Mouse (Mus musculus): ENCODE measurements around the gene Sbk1. TPM values are rescaled to one million over a fixed set of nuclear protein-coding genes. Genes with fewer than 3 reads are reported as not detected.

The Sbk1 gene
- polyA plus RNA-seq, 1 experiment from 2014 or later: 289 TPM

DNA sequence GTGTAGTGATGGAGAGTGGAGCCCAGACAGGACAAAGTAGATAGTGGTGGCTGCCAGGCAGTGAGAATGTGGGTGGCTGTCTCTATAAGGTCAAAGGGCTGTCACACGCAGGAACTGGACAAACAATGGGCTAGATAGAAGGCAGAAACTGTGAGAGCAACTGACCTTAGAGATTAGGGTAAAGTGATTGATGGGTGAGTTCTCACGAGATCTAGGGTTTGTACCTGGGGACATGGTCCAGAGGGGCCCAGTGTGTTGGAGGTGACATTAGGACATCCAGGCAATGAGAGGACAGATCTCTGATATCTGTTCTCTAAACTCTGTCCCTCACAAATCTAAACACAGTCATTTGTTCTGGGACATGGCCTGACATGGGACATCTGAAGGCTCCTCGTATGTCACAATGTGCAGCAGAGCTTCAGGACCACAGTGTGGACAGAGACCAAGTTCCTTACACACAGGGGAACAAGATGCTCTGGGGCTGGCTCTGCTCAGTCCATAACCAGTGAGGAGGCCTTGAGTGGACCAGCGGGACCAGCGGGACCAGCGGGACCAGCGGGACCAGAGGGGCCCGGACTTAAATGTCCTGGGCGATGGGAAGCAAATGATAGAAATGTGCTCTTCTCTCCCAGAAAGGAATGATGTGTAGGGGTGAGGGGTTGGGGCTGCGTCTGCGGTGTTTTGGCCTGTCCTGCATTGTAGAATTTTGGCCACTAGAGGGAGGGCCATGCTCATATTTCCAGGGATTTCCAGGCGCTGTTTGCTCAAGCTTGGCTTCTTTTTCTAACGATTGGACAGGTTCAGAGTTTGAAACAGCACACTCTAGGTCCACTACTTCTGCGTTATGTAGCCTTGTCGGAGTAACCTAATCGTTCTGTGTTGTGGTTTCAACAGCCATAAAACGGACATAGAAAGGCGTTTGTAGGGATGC, 11.9 kb upstream of the Sbk1 start:
- Histone ChIP-seq H3K27ac (ENCODE audit: low read depth, low read length) (no peak overlapping the region), H3K9me3 (replicated peaks; ENCODE audit: control insufficient read depth, low read length) (no peaks in the 10 kb centered on the region), H3K4me3 (ENCODE audit: low read depth, low read length) (no peak overlapping the region), H3K27me3 (replicated peaks; ENCODE audit: control insufficient read depth, insufficient read depth, low read length) (0 out of 2 replicates have a peak, but pooled peaks cover 4% of the 10 kb centered on the region), H3K4me1 (ENCODE audit: control insufficient read depth, insufficient read depth, low read length) (0 out of 2 replicates have a peak, but pooled peaks cover 3% of the 10 kb centered on the region), H3K4me2 (ENCODE audit: low read length) (no peak overlapping the region), H3K9ac (ENCODE audit: low read length) (no peak overlapping the region), H3K36me3 (ENCODE audit: control insufficient read depth, insufficient read depth, low read length) (no peaks in the 10 kb centered on the region)
- DNase-seq (ENCODE audit: low spot score): peak; percentile 86
- WGBS: 12% methylated on average over 18 of the region's 18 CpGs
- peak; percentile 32 for ATAC-seq

DNA sequence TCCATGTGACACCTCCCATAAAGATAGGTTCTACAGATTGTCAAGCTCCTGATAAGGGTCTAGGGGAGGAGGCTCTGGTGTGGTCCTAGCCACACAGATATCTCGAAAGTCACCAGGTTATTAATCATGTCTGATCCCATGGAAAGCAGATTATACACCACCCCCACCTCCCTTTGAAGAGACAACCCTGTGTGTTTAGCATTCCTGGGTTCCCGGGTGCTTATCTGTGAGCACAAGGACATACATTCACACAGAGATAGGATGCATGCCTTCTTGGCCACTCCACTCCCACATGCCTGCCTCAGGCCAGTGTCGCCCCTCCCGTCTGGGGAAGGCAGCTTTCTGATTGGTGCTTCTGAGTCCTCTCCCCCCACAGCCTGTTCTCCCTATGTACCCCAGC, 10.6 kb upstream of the Sbk1 start:
- no peak overlapping the region for H3K9ac ChIP-seq (ENCODE audit: low read length)
- H3K9me3 ChIP-seq (replicated peaks; ENCODE audit: control insufficient read depth, low read length): no peaks in the 10 kb centered on the region
- no peak overlapping the region for H3K4me2 ChIP-seq (ENCODE audit: low read length)
- H3K4me3 ChIP-seq (ENCODE audit: low read depth, low read length): no peak overlapping the region
- 0 out of 2 replicates have a peak, but pooled peaks cover 4% of the 10 kb centered on the region for H3K27me3 ChIP-seq (replicated peaks; ENCODE audit: control insufficient read depth, insufficient read depth, low read length)
- no peaks in the 10 kb centered on the region for H3K36me3 ChIP-seq (ENCODE audit: control insufficient read depth, insufficient read depth, low read length)
- 87% methylated on average over 4 of the region's 4 CpGs for WGBS
- ATAC-seq: no peak
- no peak overlapping the region for H3K27ac ChIP-seq (ENCODE audit: low read depth, low read length)
- H3K4me1 ChIP-seq (ENCODE audit: control insufficient read depth, insufficient read depth, low read length): peaks cover 9% of the 10 kb centered on the region; the same call in 1 of the 2 replicates
- no peak for DNase-seq (ENCODE audit: low spot score)

DNA sequence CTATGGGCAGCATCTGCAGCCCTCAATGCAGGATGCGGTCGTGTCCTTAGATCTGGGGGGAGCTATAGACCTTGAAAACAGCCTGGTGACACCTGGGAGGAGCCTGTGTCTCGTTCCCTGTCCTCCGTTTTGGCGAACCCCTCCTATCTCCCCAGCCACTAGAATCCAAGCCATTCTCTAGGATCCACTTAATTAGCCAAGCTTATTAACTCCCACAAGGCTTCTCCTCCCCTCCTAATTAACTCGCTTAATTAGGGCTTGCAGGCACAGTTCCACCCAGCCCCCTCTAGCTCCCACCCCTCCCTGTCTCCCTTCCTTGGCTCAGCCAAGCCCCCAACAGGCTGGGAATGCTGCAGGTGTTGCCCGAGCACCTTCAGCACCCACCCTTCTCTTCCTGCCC, 8.5 kb upstream of the Sbk1 start:
- WGBS: 3% methylated on average over 7 of the region's 7 CpGs
- Histone ChIP-seq H3K27ac (ENCODE audit: low read depth, low read length) (peak overlapping the region; percentile 58; the same call in 1 of the 2 replicates), H3K4me3 (ENCODE audit: low read depth, low read length) (no peak overlapping the region), H3K4me2 (ENCODE audit: low read length) (peak overlapping the region; percentile 2; the same call in 1 of the 2 replicates), H3K4me1 (ENCODE audit: control insufficient read depth, insufficient read depth, low read length) (peaks cover 10% of the 10 kb centered on the region; the same call in 1 of the 2 replicates), H3K9me3 (replicated peaks; ENCODE audit: control insufficient read depth, low read length) (no peaks in the 10 kb centered on the region), H3K36me3 (ENCODE audit: control insufficient read depth, insufficient read depth, low read length) (no peaks in the 10 kb centered on the region), H3K27me3 (replicated peaks; ENCODE audit: control insufficient read depth, insufficient read depth, low read length) (0 out of 2 replicates have a peak, but pooled peaks cover 4% of the 10 kb centered on the region), H3K9ac (ENCODE audit: low read length) (no peak overlapping the region)
- peak; percentile 69 for ATAC-seq
- peak; percentile 93 for DNase-seq (ENCODE audit: low spot score)

DNA sequence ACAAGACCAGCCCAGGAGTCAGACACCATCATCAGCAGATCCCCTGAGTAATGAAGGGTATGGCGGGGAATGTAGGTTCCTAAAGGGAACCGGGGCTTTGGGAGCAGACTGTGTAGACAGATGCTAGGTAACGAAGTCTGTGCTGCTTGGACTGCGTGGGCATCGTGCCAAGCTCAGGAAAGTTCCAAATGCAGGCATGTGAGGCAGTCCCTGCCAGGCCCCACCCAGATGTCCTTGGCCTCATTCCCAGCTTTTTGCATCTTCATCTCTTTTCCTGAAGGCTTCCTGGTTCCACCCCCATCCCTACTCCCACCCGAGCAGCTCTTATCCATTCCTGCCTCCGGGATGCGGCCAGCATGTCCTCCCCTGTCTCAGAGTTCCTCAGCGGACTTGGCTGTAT, 6.5 kb upstream of the Sbk1 start:
- H3K4me2 ChIP-seq (ENCODE audit: low read length): no peak overlapping the region
- no peak overlapping the region for H3K9ac ChIP-seq (ENCODE audit: low read length)
- 0 out of 2 replicates have a peak, but pooled peaks cover 4% of the 10 kb centered on the region for H3K27me3 ChIP-seq (replicated peaks; ENCODE audit: control insufficient read depth, insufficient read depth, low read length)
- 25% methylated on average over 9 of the region's 9 CpGs for WGBS
- peak; percentile 85 for ATAC-seq
- no peaks in the 10 kb centered on the region for H3K36me3 ChIP-seq (ENCODE audit: control insufficient read depth, insufficient read depth, low read length)
- peaks cover 12% of the 10 kb centered on the region; the same call in 1 of the 2 replicates for H3K4me1 ChIP-seq (ENCODE audit: control insufficient read depth, insufficient read depth, low read length)
- no peaks in the 10 kb centered on the region for H3K9me3 ChIP-seq (replicated peaks; ENCODE audit: control insufficient read depth, low read length)
- peak overlapping the region; percentile 73 for H3K27ac ChIP-seq (ENCODE audit: low read depth, low read length)
- DNase-seq (ENCODE audit: low spot score): peak; percentile 95
- no peak overlapping the region for H3K4me3 ChIP-seq (ENCODE audit: low read depth, low read length)

DNA sequence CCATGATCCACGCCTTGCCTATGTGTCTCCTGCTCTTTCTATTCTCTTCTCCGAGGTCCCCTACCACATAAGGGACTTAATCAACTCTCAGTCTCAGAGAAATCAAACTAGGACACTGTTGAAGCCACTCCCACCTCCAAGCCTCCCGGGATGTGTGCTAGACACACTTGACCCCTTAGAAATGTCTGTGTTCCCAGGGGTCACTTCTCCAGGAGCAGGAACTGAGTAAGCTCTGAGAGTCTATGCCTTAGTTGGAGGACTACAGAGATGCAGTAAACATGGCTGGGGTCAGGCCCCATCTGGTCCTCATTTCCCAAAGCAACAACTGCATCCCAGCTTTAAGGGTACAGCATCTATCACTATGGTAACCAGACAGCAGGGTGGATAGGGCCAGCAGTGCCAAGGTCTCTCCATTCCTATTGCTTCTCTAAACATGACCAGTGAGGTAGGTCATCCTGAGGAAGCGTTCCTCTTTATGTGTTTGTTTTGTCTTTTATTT, 6.0 kb upstream of the Sbk1 start:
- peaks cover 16% of the 10 kb centered on the region for H3K4me1 ChIP-seq (ENCODE audit: control insufficient read depth, insufficient read depth, low read length)
- no peak for DNase-seq (ENCODE audit: low spot score)
- no peak for ATAC-seq
- H3K4me2 ChIP-seq (ENCODE audit: low read length): no peak overlapping the region
- H3K9me3 ChIP-seq (replicated peaks; ENCODE audit: control insufficient read depth, low read length): no peaks in the 10 kb centered on the region
- H3K9ac ChIP-seq (ENCODE audit: low read length): no peak overlapping the region
- no peaks in the 10 kb centered on the region for H3K36me3 ChIP-seq (ENCODE audit: control insufficient read depth, insufficient read depth, low read length)
- WGBS: 56% methylated on average over 4 of the region's 4 CpGs
- H3K4me3 ChIP-seq (ENCODE audit: low read depth, low read length): no peak overlapping the region
- H3K27me3 ChIP-seq (replicated peaks; ENCODE audit: control insufficient read depth, insufficient read depth, low read length): 0 out of 2 replicates have a peak, but pooled peaks cover 4% of the 10 kb centered on the region
- H3K27ac ChIP-seq (ENCODE audit: low read depth, low read length): peak overlapping the region; percentile 40; the same call in 1 of the 2 replicates

DNA sequence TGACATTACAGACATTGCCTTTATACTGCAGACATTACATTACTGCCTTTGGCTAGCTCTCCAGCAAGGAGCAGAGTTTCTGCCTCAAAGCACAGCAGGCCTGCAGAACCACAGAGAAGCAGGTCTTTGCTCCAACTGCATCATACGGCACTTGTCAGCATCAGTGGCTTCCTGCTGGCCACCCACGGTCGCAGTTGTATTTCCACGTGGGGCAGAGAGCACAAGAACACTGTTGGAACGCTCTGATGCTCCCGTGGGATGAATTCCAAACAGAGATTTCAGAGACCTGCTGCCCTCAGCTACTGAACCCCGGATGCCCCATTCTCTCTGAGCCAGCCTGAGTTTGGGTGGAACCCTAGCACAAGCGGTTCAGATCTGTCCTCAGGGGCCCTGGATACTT, 4.8 kb upstream of the Sbk1 start:
- Histone ChIP-seq H3K27ac (ENCODE audit: low read depth, low read length) (no peak overlapping the region), H3K4me3 (ENCODE audit: low read depth, low read length) (no peak overlapping the region), H3K4me2 (ENCODE audit: low read length) (no peak overlapping the region), H3K27me3 (replicated peaks; ENCODE audit: control insufficient read depth, insufficient read depth, low read length) (no peaks in the 10 kb centered on the region), H3K4me1 (ENCODE audit: control insufficient read depth, insufficient read depth, low read length) (peaks cover 16% of the 10 kb centered on the region), H3K9me3 (replicated peaks; ENCODE audit: control insufficient read depth, low read length) (no peaks in the 10 kb centered on the region), H3K36me3 (ENCODE audit: control insufficient read depth, insufficient read depth, low read length) (no peaks in the 10 kb centered on the region), H3K9ac (ENCODE audit: low read length) (no peak overlapping the region)
- WGBS: 74% methylated on average over 8 of the region's 8 CpGs
- ATAC-seq (no peak), DNase-seq (ENCODE audit: low spot score) (no peak)

DNA sequence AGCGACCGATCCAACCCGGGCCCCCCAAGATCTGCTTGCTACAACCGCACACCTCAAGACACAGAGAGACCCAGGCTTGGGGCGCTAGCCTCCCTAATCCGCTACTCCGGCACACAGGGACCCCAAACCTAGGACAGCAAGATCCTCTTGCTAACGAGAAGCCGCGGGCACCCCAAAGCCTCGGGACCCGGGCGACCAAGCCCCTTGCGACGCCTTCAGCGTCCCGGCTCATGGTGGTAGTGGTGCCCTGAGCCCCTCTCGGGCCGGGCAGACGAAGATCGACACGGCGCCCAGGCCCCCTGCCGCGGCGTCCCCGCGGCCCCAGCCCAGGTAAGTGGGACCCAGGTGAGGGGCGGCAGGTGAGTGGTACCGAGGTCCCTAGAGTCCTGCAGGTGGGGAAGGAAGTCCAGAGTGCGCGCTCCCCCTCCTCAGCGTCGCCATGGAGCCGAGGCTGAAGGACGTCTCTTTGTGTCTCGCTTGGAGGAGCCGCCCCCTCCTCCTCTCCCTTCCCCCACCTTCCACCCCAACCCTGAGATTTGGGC, 422 bp downstream of the Sbk1 start:
- Histone ChIP-seq H3K9ac (ENCODE audit: low read length) (peak overlapping the region; percentile 100), H3K4me1 (ENCODE audit: control insufficient read depth, insufficient read depth, low read length) (peaks cover 37% of the 10 kb centered on the region), H3K4me3 (ENCODE audit: low read depth, low read length) (peak overlapping the region; percentile 100), H3K27me3 (replicated peaks; ENCODE audit: control insufficient read depth, insufficient read depth, low read length) (no peaks in the 10 kb centered on the region), H3K27ac (ENCODE audit: low read depth, low read length) (peak overlapping the region; percentile 99), H3K9me3 (replicated peaks; ENCODE audit: control insufficient read depth, low read length) (no peaks in the 10 kb centered on the region), H3K36me3 (ENCODE audit: control insufficient read depth, insufficient read depth, low read length) (peaks cover 35% of the 10 kb centered on the region), H3K4me2 (ENCODE audit: low read length) (peak overlapping the region; percentile 99)
- peak; percentile 76 for DNase-seq (ENCODE audit: low spot score)
- WGBS: under 1% methylated on average over 29 of the region's 38 CpGs
- peak; percentile 40 for ATAC-seq

DNA sequence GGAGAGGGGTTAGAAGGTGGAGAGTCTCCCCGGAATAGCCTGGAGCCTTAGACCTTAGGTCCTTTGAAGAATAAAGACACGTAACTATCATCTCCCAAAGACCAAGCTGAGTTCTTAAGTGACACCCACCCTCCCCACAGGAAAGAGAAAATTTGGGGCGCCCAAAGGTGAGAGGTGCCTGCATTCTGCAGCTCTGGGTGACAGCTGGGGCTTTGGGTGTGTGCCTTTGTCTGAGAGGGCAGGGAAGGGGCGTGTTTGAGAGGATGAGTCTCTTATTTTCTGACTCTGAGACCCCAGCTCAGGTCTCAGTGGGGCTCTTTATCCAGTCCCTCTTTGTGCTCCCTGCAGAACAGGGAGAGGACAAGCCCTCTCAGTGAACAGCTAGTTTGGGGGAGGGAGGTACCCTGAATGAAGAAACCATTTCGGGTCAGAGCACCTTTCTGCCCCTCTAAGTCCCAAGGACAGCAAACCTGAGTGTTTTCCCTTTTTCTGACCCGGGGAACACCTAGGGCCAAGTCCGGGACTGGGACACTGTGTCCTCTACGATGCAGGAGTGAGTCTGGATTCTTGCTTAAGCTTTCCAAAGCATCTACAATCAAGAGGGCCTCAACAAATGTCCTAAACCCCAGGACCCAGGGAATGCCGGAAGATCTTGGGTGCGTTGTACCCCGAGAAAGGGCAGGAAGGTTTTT, 1.1 kb downstream of the Sbk1 start:
- H3K9ac ChIP-seq (ENCODE audit: low read length): peak overlapping the region; percentile 100
- 4% methylated on average over 11 of the region's 11 CpGs for WGBS
- H3K36me3 ChIP-seq (ENCODE audit: control insufficient read depth, insufficient read depth, low read length): peaks cover 42% of the 10 kb centered on the region
- H3K27ac ChIP-seq (ENCODE audit: low read depth, low read length): peak overlapping the region; percentile 99
- H3K9me3 ChIP-seq (replicated peaks; ENCODE audit: control insufficient read depth, low read length): no peaks in the 10 kb centered on the region
- H3K4me1 ChIP-seq (ENCODE audit: control insufficient read depth, insufficient read depth, low read length): peaks cover 44% of the 10 kb centered on the region
- H3K27me3 ChIP-seq (replicated peaks; ENCODE audit: control insufficient read depth, insufficient read depth, low read length): no peaks in the 10 kb centered on the region
- H3K4me2 ChIP-seq (ENCODE audit: low read length): peak overlapping the region; percentile 99
- DNase-seq (ENCODE audit: low spot score) (peak; percentile 39), ATAC-seq (no peak)
- H3K4me3 ChIP-seq (ENCODE audit: low read depth, low read length): peak overlapping the region; percentile 100
